Mouse (Mus musculus) thymus, postnatal 25 days (tissue): ENCODE measurements around the gene Trim40.

Experiments
- DNase-seq: peaks from one replicate; pipeline ENCODE4 v3.0.0; 2022

Gene Trim40

DNA sequence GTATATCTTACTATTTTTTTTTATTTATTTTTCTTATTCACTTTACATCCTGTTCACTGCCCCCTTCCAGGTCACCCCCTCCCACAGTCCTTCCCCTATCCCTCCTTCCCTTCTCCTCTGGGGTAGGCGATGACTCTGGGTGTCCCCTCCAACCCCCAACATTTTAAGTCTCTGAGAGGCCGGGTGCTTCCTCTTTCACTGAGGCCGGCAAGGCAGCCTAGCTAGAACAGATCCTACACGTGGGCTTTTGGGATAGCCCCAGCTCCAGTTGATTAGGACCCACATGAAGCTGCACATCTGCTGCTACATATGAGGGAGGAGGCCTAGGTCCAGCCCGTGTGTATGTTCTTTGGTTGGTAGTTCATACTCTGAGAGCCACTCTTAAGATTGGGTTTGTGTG lies 50.9 kb downstream of the Trim40 start:
- DNase-seq = no peak

DNA sequence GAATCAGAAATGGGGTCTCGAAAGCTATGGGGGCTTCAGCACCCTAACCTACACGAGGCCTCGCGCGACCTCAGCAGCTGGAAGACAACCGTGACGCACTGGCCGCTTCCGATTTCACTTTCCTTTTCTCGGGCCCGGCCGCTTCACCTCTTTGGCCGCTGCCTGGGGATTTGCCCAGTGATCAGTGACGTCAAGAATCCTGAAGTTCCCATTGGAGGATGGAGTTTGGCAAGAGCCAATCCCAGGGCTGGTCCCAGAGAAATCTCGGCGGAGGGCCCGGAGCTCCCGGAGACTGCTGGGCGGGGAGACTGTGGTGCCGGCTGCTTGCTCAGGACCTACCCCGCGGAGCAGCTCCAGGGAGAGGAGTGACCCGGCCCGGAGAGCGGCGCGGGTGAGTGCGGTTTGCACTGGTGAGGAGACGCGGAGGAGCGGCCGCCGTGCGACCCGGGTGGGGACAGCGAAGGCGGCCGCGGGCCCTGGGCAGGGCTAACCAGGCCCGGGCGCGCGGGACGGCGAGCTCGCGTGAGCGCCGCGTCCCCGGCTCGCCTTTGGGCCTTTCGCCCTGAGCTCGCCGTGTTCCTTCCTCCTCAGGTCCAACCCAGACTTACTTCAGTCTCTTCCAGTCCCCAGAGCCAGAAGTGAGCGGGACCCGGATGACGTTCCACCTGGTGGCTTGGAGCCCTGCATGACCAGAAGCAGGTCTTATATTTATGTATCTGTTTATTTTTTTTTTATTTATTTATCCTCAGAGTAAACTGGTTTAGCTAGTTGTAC lies 52.9 kb downstream of the Trim40 start, which contains the start of gene Trim26:
TSS of gene Trim26 (plus strand) at position 261 of the 774 bp plus-strand sequence.
- peak; percentile 97 for DNase-seq

DNA sequence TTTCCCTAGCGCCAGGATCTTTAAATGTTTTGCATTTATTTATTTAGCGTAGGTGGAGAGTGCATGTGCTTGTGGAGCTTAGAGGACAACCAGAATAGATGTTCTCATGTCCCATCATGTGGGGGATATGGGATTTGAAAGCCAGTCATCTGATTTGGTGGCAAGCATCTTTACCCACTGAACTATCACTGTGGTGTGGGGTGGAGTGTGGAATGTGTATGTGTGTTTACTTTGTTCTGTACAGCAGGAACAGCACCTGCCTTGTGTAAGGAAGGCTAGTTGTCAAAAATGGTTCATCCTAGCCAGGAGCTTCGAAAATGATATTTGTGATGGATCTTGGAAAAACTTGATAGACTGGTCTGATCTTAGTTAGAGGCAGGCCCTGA lies 53.5 kb downstream of the Trim40 start:
- DNase-seq = no peak

DNA sequence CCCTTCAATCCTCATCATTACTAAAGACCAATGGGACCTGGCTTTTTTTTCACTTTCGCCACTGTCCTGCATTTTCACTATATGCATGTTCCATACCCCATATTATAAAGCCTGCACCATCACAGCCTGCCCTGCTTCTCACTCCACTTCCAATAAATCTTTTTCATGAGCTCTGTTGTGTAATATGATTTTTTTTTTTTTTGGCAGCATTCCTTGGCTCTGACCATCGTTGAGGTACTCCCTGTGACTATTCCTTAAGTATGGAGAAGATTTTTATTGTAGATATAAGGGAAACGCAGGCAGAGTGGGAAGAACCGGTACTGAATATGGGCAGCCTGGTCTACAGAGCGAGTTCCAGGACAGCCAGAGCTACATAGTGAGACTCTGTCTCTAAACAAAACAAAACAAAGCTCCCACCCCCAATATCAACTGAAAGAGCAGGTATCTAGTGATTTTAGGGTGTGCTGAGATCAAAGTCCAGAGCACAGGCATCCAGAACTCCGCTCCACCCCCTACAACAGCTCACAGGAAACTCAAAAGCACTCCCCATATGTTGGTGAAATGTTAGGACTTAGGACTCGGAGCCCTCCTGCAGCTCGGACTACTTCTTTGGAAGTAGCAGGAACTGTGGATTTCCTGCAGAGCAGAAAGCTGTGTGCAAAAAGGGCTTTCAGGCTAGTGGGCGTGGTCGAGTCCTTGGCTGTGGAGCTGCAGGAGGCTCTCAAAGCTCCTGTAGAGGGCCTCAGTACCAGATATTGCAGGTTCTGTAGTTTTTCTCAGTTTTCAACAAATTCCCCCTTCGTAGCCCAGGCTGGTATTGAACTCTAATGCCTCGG lies 54.1 kb downstream of the Trim40 start:
- DNase-seq = peak; percentile 67

DNA sequence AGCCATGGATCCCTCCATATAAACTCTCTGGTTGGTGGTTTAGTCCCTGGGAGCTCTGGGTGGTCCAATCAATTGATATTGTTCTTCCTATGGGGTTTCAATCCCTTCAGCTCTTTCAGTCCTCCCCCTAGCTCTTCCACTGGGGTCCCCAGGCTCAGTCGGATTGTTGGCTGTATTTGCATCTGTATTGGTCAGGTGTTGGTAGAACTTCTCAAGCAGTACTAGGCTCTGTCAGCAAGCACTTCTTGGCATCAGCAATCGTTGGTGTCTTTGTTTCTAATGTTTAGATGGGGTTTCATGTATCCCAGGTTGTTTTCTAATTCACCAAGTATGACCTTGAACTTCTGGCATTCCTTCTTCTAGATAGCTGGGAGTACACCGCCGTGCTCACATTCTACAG lies 57.2 kb downstream of the Trim40 start:
- no peak for DNase-seq
